Mouse (Mus musculus) C2C12 (cell line): ENCODE measurements around the gene Necap2.

Experiments used
- CTCF ChIP-seq: IDR thresholded peaks from one replicate; pipeline ENCODE4 v1.5.1; 2011; ENCODE audit not compliant: control insufficient read depth, insufficient read depth, insufficient read length
- MAX ChIP-seq: IDR thresholded peaks from one replicate; pipeline ENCODE4 v1.6.1; 2011; ENCODE audit warnings: mild to moderate bottlenecking, control low read depth
- USF1 ChIP-seq: IDR thresholded peaks from one replicate; pipeline ENCODE4 v1.6.1; 2011; ENCODE audit warnings: low read depth, mild to moderate bottlenecking, control low read depth, moderate library complexity

- TF ChIP-seq CTCF (no peak), MAX (no peak), USF1 (no peak)
Measured at GRCm38 (mm10) chr4:141033606-141034549, 44.3 kb downstream of the Necap2 start.
